Mouse (Mus musculus): ENCODE data around the gene Shc3. TPM values are rescaled to one million over a fixed set of nuclear protein-coding genes. Genes with fewer than 3 reads are reported as not detected.

The Shc3 gene
- polyA plus RNA-seq, 1 experiment: 0.25 TPM

GRCm38 (mm10) chr13:51442922-51443321 is 126.3 kb downstream of the Shc3 start:
- Histone ChIP-seq H3K27ac (ENCODE audit: insufficient read depth, low read length) (no peak overlapping the region), H3K27me3 (ENCODE audit: control insufficient read depth, insufficient read depth, low read length, poor library complexity, severe bottlenecking) (no peaks in the 10 kb centered on the region; the same call in 1 of the 2 replicates), H3K4me1 (ENCODE audit: control insufficient read depth, insufficient read depth, low read length) (no peaks in the 10 kb centered on the region), H3K36me3 (ENCODE audit: control insufficient read depth, insufficient read depth, low read length, poor library complexity, severe bottlenecking) (no peaks in the 10 kb centered on the region), H3K4me3 (ENCODE audit: low read depth, low read length) (no peak overlapping the region), H3K9ac (ENCODE audit: low read depth, poor library complexity, severe bottlenecking) (no peak overlapping the region), H3K9me3 (replicated peaks; ENCODE audit: control insufficient read depth, insufficient read depth, low read length, poor library complexity, severe bottlenecking) (peaks cover 5% of the 10 kb centered on the region)
- TF ChIP-seq POLR2A (IDR thresholded peaks at IDR 0.05; ENCODE audit: insufficient read depth, low read length) (no peak), EP300 (IDR thresholded peaks at IDR 0.05; ENCODE audit: insufficient read depth, low read depth, low read length) (no peak), CTCF (IDR thresholded peaks at IDR 0.05; ENCODE audit: low read depth, low read length) (no peak)

GRCm38 (mm10) chr13:51437105-51438085 is 131.8 kb downstream of the Shc3 start:
- H3K36me3 ChIP-seq (ENCODE audit: control insufficient read depth, insufficient read depth, low read length, poor library complexity, severe bottlenecking): no peaks in the 10 kb centered on the region
- H3K4me1 ChIP-seq (ENCODE audit: control insufficient read depth, insufficient read depth, low read length): no peaks in the 10 kb centered on the region
- H3K27me3 ChIP-seq (ENCODE audit: control insufficient read depth, insufficient read depth, low read length, poor library complexity, severe bottlenecking): no peaks in the 10 kb centered on the region
- no peak overlapping the region for H3K27ac ChIP-seq (ENCODE audit: insufficient read depth, low read length)
- no peak overlapping the region for H3K9ac ChIP-seq (ENCODE audit: low read depth, poor library complexity, severe bottlenecking)
- TF ChIP-seq EP300 (IDR thresholded peaks at IDR 0.05; ENCODE audit: insufficient read depth, low read depth, low read length) (no peak), POLR2A (IDR thresholded peaks at IDR 0.05; ENCODE audit: insufficient read depth, low read length) (no peak), CTCF (IDR thresholded peaks at IDR 0.05; ENCODE audit: low read depth, low read length) (no peak)
- no peak overlapping the region for H3K4me3 ChIP-seq (ENCODE audit: low read depth, low read length)
- H3K9me3 ChIP-seq (replicated peaks; ENCODE audit: control insufficient read depth, insufficient read depth, low read length, poor library complexity, severe bottlenecking): peaks cover 5% of the 10 kb centered on the region

- Histone ChIP-seq H3K36me3 (ENCODE audit: control insufficient read depth, insufficient read depth, low read length, poor library complexity, severe bottlenecking) (no peaks in the 10 kb centered on the region), H3K9ac (ENCODE audit: low read depth, poor library complexity, severe bottlenecking) (no peak overlapping the region), H3K27ac (ENCODE audit: insufficient read depth, low read length) (no peak overlapping the region), H3K27me3 (ENCODE audit: control insufficient read depth, insufficient read depth, low read length, poor library complexity, severe bottlenecking) (no peaks in the 10 kb centered on the region), H3K4me3 (ENCODE audit: low read depth, low read length) (no peak overlapping the region), H3K9me3 (replicated peaks; ENCODE audit: control insufficient read depth, insufficient read depth, low read length, poor library complexity, severe bottlenecking) (peaks cover 5% of the 10 kb centered on the region), H3K4me1 (ENCODE audit: control insufficient read depth, insufficient read depth, low read length) (no peaks in the 10 kb centered on the region)
- TF ChIP-seq CTCF (IDR thresholded peaks at IDR 0.05; ENCODE audit: low read depth, low read length) (no peak), POLR2A (IDR thresholded peaks at IDR 0.05; ENCODE audit: insufficient read depth, low read length) (no peak), EP300 (IDR thresholded peaks at IDR 0.05; ENCODE audit: insufficient read depth, low read depth, low read length) (no peak)
These were observed 134.1 kb downstream of the Shc3 start for GRCm38 (mm10) chr13:51435146-51435545.

- H3K4me1 ChIP-seq (ENCODE audit: control insufficient read depth, insufficient read depth, low read length): no peaks in the 10 kb centered on the region
- H3K4me3 ChIP-seq (ENCODE audit: low read depth, low read length): no peak overlapping the region
- no peaks in the 10 kb centered on the region for H3K36me3 ChIP-seq (ENCODE audit: control insufficient read depth, insufficient read depth, low read length, poor library complexity, severe bottlenecking)
- H3K27me3 ChIP-seq (ENCODE audit: control insufficient read depth, insufficient read depth, low read length, poor library complexity, severe bottlenecking): no peaks in the 10 kb centered on the region
- no peak overlapping the region for H3K27ac ChIP-seq (ENCODE audit: insufficient read depth, low read length)
- TF ChIP-seq CTCF (IDR thresholded peaks at IDR 0.05; ENCODE audit: low read depth, low read length): peak; percentile 30
- TF ChIP-seq EP300 (IDR thresholded peaks at IDR 0.05; ENCODE audit: insufficient read depth, low read depth, low read length): no peak
- no peak overlapping the region for H3K9ac ChIP-seq (ENCODE audit: low read depth, poor library complexity, severe bottlenecking)
- peaks cover 5% of the 10 kb centered on the region for H3K9me3 ChIP-seq (replicated peaks; ENCODE audit: control insufficient read depth, insufficient read depth, low read length, poor library complexity, severe bottlenecking)
These were observed 134.8 kb downstream of the Shc3 start for GRCm38 (mm10) chr13:51434460-51434859.

GRCm38 (mm10) chr13:51433371-51433770 is 135.8 kb downstream of the Shc3 start:
- TF ChIP-seq POLR2A (IDR thresholded peaks at IDR 0.05; ENCODE audit: insufficient read depth, low read length) (no peak), CTCF (IDR thresholded peaks at IDR 0.05; ENCODE audit: low read depth, low read length) (no peak), EP300 (IDR thresholded peaks at IDR 0.05; ENCODE audit: insufficient read depth, low read depth, low read length) (no peak)
- Histone ChIP-seq H3K9me3 (replicated peaks; ENCODE audit: control insufficient read depth, insufficient read depth, low read length, poor library complexity, severe bottlenecking) (no peaks in the 10 kb centered on the region), H3K36me3 (ENCODE audit: control insufficient read depth, insufficient read depth, low read length, poor library complexity, severe bottlenecking) (no peaks in the 10 kb centered on the region), H3K27ac (ENCODE audit: insufficient read depth, low read length) (no peak overlapping the region), H3K4me1 (ENCODE audit: control insufficient read depth, insufficient read depth, low read length) (no peaks in the 10 kb centered on the region), H3K27me3 (ENCODE audit: control insufficient read depth, insufficient read depth, low read length, poor library complexity, severe bottlenecking) (no peaks in the 10 kb centered on the region), H3K9ac (ENCODE audit: low read depth, poor library complexity, severe bottlenecking) (no peak overlapping the region), H3K4me3 (ENCODE audit: low read depth, low read length) (no peak overlapping the region)

Measured in ES-Bruce4 (cell line).